Mouse (Mus musculus) embryonic facial prominence, embryonic 13.5 days (tissue): ENCODE measurements around the gene Rnf39. TPM values are rescaled to one million over a fixed set of nuclear protein-coding genes. Genes with fewer than 3 reads are reported as not detected.

Experiments used
- ATAC-seq: fragments of 200-750 bp; cut with Nextera tagmentation; 2 replicates; pipeline ENCODE4 v1.8.0; 2017; ENCODE audit warnings: low read depth; ENCODE audit not compliant: insufficient number of reproducible peaks, insufficient read depth, low FRiP score, low TSS enrichment
- H3K27ac ChIP-seq: fragments of 300-500 bp; sonication (generic); 2 replicates; pipeline ENCODE4 v1.5.1; 2015; ENCODE audit warnings: moderate library complexity, mild to moderate bottlenecking, inconsistent platforms
- H3K27me3 ChIP-seq: fragments of 300-500 bp; sonication (generic); 2 replicates; pipeline ENCODE4 v1.6.1; 2015; ENCODE audit warnings: mild to moderate bottlenecking, inconsistent platforms
- H3K36me3 ChIP-seq: fragments of 300-500 bp; sonication (generic); 2 replicates; pipeline ENCODE4 v1.6.1; 2015; ENCODE audit warnings: mild to moderate bottlenecking, inconsistent platforms
- H3K4me1 ChIP-seq: fragments of 300-500 bp; sonication (generic); 2 replicates; pipeline ENCODE4 v1.6.1; 2015; ENCODE audit warnings: inconsistent platforms
- H3K4me2 ChIP-seq: fragments of 300-500 bp; sonication (generic); 2 replicates; pipeline ENCODE4 v1.6.1; 2015; ENCODE audit warnings: moderate library complexity, mild to moderate bottlenecking, inconsistent platforms
- H3K4me3 ChIP-seq: fragments of 300-500 bp; sonication (generic); 2 replicates; pipeline ENCODE4 v1.5.1; 2015; ENCODE audit warnings: mild to moderate bottlenecking, inconsistent platforms
- H3K9ac ChIP-seq: fragments of 300-500 bp; sonication (generic); 2 replicates; pipeline ENCODE4 v1.6.1; 2015; ENCODE audit warnings: mild to moderate bottlenecking, inconsistent platforms
- H3K9me3 ChIP-seq: fragments of 300-500 bp; sonication (generic); 2 replicates; pipeline ENCODE4 v1.6.1; 2016; ENCODE audit warnings: inconsistent platforms
- WGBS: fragments of 180-500 bp; shearing (Covaris S2); methylation state at CpG from one replicate; pipeline ENCODE4 v1.1.7; 2015; ENCODE audit warnings: mixed read lengths; 5-methylcytosine and 5-hydroxymethylcytosine counted together
- polyA plus RNA-seq: library from polyadenylated mRNA; unstranded; fragments of >200 nt; fragmentation: Nextera tagmentation; extraction: Ambion mirVana; gene quantifications from 2 replicates; pipeline ENCODE4 v1.2.1, GENCODE M21; 2015

Rnf39 gene
- polyA plus RNA-seq, 1 experiment from 2014 or later: 0.35 TPM

- Histone ChIP-seq H3K4me3 (no peak overlapping the region), H3K4me1 (no peaks in the 10 kb centered on the region), H3K4me2 (no peak overlapping the region), H3K9me3 (no peaks in the 10 kb centered on the region), H3K36me3 (no peaks in the 10 kb centered on the region), H3K9ac (no peak overlapping the region), H3K27me3 (peaks cover 8% of the 10 kb centered on the region), H3K27ac (no peak overlapping the region)
- WGBS: 3% methylated on average over 2 of the region's 2 CpGs
- no peak for ATAC-seq
Observed at GRCm38 (mm10) chr17:36914108-36914507, 28.6 kb upstream of the Rnf39 start.

GRCm38 (mm10) chr17:36915076-36915475 lies 27.6 kb upstream of the Rnf39 start:
- Histone ChIP-seq H3K9ac (no peak overlapping the region), H3K4me2 (no peak overlapping the region), H3K27me3 (peaks cover 8% of the 10 kb centered on the region), H3K36me3 (no peaks in the 10 kb centered on the region), H3K4me3 (no peak overlapping the region), H3K4me1 (no peaks in the 10 kb centered on the region), H3K27ac (no peak overlapping the region), H3K9me3 (no peaks in the 10 kb centered on the region)
- no peak; the same call in 1 of the 2 replicates for ATAC-seq
- whole genome bisulfite sequencing: 15% methylated on average over 9 of the region's 9 CpGs

GRCm38 (mm10) chr17:36920239-36920638 lies 22.5 kb upstream of the Rnf39 start:
- Histone ChIP-seq H3K27ac (no peak overlapping the region), H3K4me3 (no peak overlapping the region), H3K4me1 (no peaks in the 10 kb centered on the region), H3K9me3 (no peaks in the 10 kb centered on the region), H3K4me2 (no peak overlapping the region), H3K9ac (no peak overlapping the region), H3K36me3 (no peaks in the 10 kb centered on the region), H3K27me3 (peaks cover 5% of the 10 kb centered on the region; the same call in 1 of the 2 replicates)
- no peak for ATAC-seq
- WGBS: 47% methylated on average over 15 of the region's 15 CpGs

- ATAC-seq: no peak
- 77% methylated on average over 4 of the region's 4 CpGs for WGBS
Observed at GRCm38 (mm10) chr17:36922715-36923114, 20.0 kb upstream of the Rnf39 start.

GRCm38 (mm10) chr17:36923491-36923890 lies 19.2 kb upstream of the Rnf39 start:
- Histone ChIP-seq H3K9ac (no peak overlapping the region), H3K4me2 (no peak overlapping the region), H3K4me3 (no peak overlapping the region), H3K27ac (no peak overlapping the region), H3K27me3 (0 out of 2 replicates have a peak, but pooled peaks cover 6% of the 10 kb centered on the region), H3K4me1 (no peaks in the 10 kb centered on the region), H3K9me3 (no peaks in the 10 kb centered on the region), H3K36me3 (no peaks in the 10 kb centered on the region)
- ATAC-seq: no peak
- 64% methylated on average over 4 of the region's 4 CpGs for WGBS

More at GRCm38 (mm10) chr17:36922715-36923114, 20.0 kb upstream of the Rnf39 start:
- Histone ChIP-seq H3K4me1 (no peaks in the 10 kb centered on the region), H3K9me3 (no peaks in the 10 kb centered on the region), H3K27me3 (0 out of 2 replicates have a peak, but pooled peaks cover 6% of the 10 kb centered on the region), H3K27ac (no peak overlapping the region), H3K4me3 (no peak overlapping the region), H3K36me3 (no peaks in the 10 kb centered on the region), H3K9ac (no peak overlapping the region), H3K4me2 (no peak overlapping the region)

GRCm38 (mm10) chr17:36927496-36928120 lies 15.1 kb upstream of the Rnf39 start:
- H3K27ac ChIP-seq: no peak overlapping the region
- H3K27me3 ChIP-seq: 0 out of 2 replicates have a peak, but pooled peaks cover 6% of the 10 kb centered on the region
- no peaks in the 10 kb centered on the region for H3K9me3 ChIP-seq
- no peak overlapping the region for H3K9ac ChIP-seq
- H3K4me2 ChIP-seq: no peak overlapping the region
- 46% methylated on average over 10 of the region's 10 CpGs for WGBS
- H3K4me3 ChIP-seq: no peak overlapping the region
- H3K4me1 ChIP-seq: no peaks in the 10 kb centered on the region
- H3K36me3 ChIP-seq: no peaks in the 10 kb centered on the region
- ATAC-seq: no peak

- 78% methylated on average over 12 of the region's 12 CpGs for WGBS
- H3K4me1 ChIP-seq: no peaks in the 10 kb centered on the region
- H3K36me3 ChIP-seq: no peaks in the 10 kb centered on the region
- H3K27me3 ChIP-seq: peaks cover 9% of the 10 kb centered on the region
- H3K9me3 ChIP-seq: no peaks in the 10 kb centered on the region
- no peak for ATAC-seq
- H3K4me3 ChIP-seq: no peak overlapping the region
- H3K4me2 ChIP-seq: no peak overlapping the region
- no peak overlapping the region for H3K9ac ChIP-seq
- no peak overlapping the region for H3K27ac ChIP-seq
Observed at GRCm38 (mm10) chr17:36929236-36929932, 13.3 kb upstream of the Rnf39 start.

- Histone ChIP-seq H3K9ac (no peak overlapping the region), H3K36me3 (no peaks in the 10 kb centered on the region), H3K9me3 (no peaks in the 10 kb centered on the region), H3K4me1 (no peaks in the 10 kb centered on the region), H3K4me3 (no peak overlapping the region), H3K27me3 (peaks cover 10% of the 10 kb centered on the region), H3K27ac (no peak overlapping the region), H3K4me2 (no peak overlapping the region)
- no peak for ATAC-seq
- WGBS: 80% methylated on average over 6 of the region's 6 CpGs
Observed at GRCm38 (mm10) chr17:36930233-36930632, 12.5 kb upstream of the Rnf39 start.

- Histone ChIP-seq H3K27me3 (peaks cover 6% of the 10 kb centered on the region), H3K4me2 (no peak overlapping the region), H3K4me3 (no peak overlapping the region), H3K9me3 (no peaks in the 10 kb centered on the region), H3K36me3 (no peaks in the 10 kb centered on the region), H3K27ac (no peak overlapping the region), H3K4me1 (no peaks in the 10 kb centered on the region), H3K9ac (no peak overlapping the region)
- ATAC-seq: no peak
- WGBS: 78% methylated on average over 4 of the region's 4 CpGs
Observed at GRCm38 (mm10) chr17:36931130-36931529, 11.6 kb upstream of the Rnf39 start.

GRCm38 (mm10) chr17:36931806-36932205 lies 10.9 kb upstream of the Rnf39 start:
- Histone ChIP-seq H3K9ac (no peak overlapping the region), H3K27ac (no peak overlapping the region), H3K4me3 (no peak overlapping the region), H3K4me2 (no peak overlapping the region), H3K4me1 (no peaks in the 10 kb centered on the region), H3K9me3 (no peaks in the 10 kb centered on the region), H3K27me3 (peaks cover 4% of the 10 kb centered on the region), H3K36me3 (no peaks in the 10 kb centered on the region)
- no peak for ATAC-seq
- 69% methylated on average over 2 of the region's 2 CpGs for WGBS

GRCm38 (mm10) chr17:36938056-36938455 lies 4.7 kb upstream of the Rnf39 start:
- Histone ChIP-seq H3K9me3 (no peaks in the 10 kb centered on the region), H3K4me3 (no peak overlapping the region), H3K4me1 (peaks cover 9% of the 10 kb centered on the region), H3K36me3 (no peaks in the 10 kb centered on the region), H3K27ac (no peak overlapping the region), H3K9ac (no peak overlapping the region), H3K4me2 (no peak overlapping the region), H3K27me3 (peaks cover 50% of the 10 kb centered on the region)
- ATAC-seq: no peak
- 88% methylated on average over 2 of the region's 2 CpGs for whole genome bisulfite sequencing

GRCm38 (mm10) chr17:36942391-36942790 lies 327 bp upstream of the Rnf39 start:
- Histone ChIP-seq H3K27me3 (peaks cover 83% of the 10 kb centered on the region), H3K4me2 (peak overlapping the region; percentile 75), H3K9me3 (no peaks in the 10 kb centered on the region), H3K4me3 (peak overlapping the region; percentile 45), H3K9ac (no peak overlapping the region; the same call in 1 of the 2 replicates), H3K4me1 (peaks cover 18% of the 10 kb centered on the region), H3K36me3 (no peaks in the 10 kb centered on the region), H3K27ac (no peak overlapping the region)
- peak; percentile 63; the same call in 1 of the 2 replicates for ATAC-seq
- 51% methylated on average over 10 of the region's 10 CpGs for WGBS
